Mouse (Mus musculus): ENCODE measurements around the gene Trim9. TPM values are rescaled to one million over a fixed set of nuclear protein-coding genes. Genes with fewer than 3 reads are reported as not detected.

Gene Trim9
- polyA plus RNA-seq, 1 experiment = not detected

DNA sequence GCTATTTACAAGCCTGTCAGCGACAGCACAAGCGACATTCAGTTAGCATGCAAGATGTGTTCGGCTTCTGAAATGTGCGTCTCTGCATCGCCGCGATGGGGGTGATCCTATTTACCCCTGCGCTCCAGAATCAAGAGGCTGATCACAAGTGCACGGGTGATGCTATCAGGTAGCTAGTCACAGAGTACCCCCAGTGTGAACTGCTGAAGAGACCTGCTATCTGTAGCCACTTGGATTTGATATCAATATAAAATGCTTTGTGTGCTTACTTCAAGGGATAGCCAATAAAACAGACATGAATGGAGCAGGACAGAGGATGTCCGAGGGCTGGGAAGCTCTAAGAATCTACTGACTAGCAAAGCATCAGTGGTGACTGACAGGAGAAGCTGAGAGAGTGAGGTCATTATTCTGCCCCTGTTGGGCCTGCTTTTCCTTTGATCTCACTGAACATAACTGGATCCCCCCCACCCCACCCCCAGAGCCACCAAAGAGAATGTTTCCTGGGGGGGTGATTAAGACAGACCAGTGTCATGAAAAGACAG is 97.7 kb downstream of the Trim9 start:
- no peak overlapping the region for H3K27ac ChIP-seq (replicated peaks; ENCODE audit: low read depth, low read length)
- H3K4me3 ChIP-seq (ENCODE audit: insufficient read depth, low read depth, low read length) = no peak overlapping the region
- H3K4me1 ChIP-seq (ENCODE audit: control insufficient read depth, insufficient read depth, insufficient read length, low read length) = no peaks in the 10 kb centered on the region

DNA sequence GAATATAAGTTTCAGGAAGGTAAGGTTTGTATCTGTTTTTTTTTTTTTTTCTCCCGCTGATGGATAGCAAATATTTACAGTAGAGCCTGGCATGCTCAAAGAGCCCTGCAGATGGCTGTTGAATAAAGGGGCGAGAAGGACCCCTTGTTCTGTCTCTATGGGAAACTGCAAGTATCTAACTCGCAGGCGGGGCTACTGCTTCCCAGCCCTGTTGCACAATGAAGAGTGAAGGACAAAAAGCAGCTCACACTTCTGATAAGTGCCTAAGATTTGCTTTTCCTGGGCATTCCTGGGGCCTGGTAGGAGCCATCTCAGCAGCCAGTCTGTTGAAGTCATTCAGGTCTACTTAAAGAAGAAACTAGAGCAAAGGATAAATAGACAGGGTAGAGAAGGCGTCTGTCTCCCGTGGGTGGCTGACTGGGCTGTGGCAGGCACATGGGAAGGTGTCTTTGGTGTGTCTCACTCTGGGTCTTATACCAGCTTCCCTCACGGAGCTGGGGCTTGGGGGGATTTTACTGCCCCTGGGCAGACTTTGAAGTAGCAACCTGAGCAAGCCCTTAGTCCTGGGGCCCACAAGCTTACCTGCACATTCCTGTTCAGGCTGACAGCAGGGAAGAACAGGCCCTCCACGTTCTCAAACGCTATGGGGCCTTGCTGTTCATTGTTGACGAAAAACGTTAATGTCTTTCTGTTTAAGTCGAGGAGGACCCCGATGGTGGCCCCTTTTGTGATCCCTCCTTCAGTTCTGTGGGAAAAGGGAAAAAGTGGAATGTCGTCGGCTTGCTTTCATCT is 99.5 kb downstream of the Trim9 start:
- Histone ChIP-seq H3K4me1 (ENCODE audit: control insufficient read depth, insufficient read depth, insufficient read length, low read length) (no peaks in the 10 kb centered on the region), H3K27ac (replicated peaks; ENCODE audit: low read depth, low read length) (no peak overlapping the region), H3K4me3 (ENCODE audit: insufficient read depth, low read depth, low read length) (no peak overlapping the region)

DNA sequence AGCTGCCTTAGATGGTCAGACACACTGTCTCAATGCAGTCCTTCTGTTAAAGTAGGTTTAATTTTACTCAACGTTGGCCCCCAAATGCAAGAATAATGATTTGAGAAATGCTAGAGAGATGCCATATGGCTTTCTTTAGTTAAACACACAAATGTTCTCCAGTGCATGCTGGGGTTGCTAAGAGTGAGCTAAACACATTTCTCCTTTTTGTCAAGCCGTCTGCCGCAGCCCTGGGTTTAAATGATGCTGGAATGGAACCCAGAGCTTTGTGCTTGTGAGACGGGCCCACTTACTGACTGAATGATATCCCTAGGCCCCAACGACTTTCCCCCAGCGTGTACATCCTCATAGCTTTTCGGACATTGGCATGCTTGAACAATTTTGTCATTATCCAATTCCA is 104.9 kb downstream of the Trim9 start:
- Histone ChIP-seq H3K4me1 (ENCODE audit: control insufficient read depth, insufficient read depth, insufficient read length, low read length) (no peaks in the 10 kb centered on the region), H3K27ac (replicated peaks; ENCODE audit: low read depth, low read length) (no peak overlapping the region), H3K4me3 (ENCODE audit: insufficient read depth, low read depth, low read length) (no peak overlapping the region)

DNA sequence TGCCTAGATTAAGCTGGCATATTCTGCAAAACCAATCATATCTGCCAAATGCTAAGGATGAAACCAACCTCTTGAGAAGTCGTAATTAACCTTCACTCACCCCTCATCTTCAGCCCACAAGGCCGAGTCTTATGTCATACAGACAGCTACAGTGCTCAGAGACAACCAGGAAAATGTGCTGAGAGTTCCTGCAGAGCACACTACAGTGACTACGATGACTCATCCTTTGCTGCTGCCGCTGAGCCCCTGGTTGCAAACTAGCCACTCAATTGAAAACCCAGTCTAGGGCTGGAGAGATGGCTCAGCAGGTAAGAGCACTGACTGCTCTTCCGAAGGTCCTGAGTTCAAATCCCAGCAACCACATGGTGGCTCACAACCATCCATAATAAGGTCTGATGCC is 107.7 kb downstream of the Trim9 start:
- no peaks in the 10 kb centered on the region for H3K4me1 ChIP-seq (ENCODE audit: control insufficient read depth, insufficient read depth, insufficient read length, low read length)
- H3K27ac ChIP-seq (replicated peaks; ENCODE audit: low read depth, low read length) = no peak overlapping the region
- H3K4me3 ChIP-seq (ENCODE audit: insufficient read depth, low read depth, low read length) = no peak overlapping the region

DNA sequence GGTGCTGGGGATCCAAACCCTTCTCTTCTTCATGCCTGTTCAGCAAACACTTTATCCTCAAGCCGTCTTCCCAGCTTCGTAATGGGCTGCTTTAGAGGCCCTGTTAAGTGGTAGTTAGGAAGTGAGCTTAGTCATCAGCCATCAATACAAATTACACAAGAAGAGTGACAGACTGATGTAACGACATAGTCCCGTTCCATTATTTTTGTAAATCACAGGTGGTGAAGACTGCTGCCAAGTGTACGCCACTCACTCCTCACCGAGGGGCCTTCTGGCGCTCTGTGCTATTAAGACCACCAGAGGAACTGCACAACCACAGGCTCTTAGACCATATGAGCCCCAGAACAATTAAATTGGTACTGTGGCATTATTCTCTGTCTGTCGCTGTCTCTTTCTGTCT is 108.8 kb downstream of the Trim9 start:
- H3K4me3 ChIP-seq (ENCODE audit: insufficient read depth, low read depth, low read length) = no peak overlapping the region
- no peak overlapping the region for H3K27ac ChIP-seq (replicated peaks; ENCODE audit: low read depth, low read length)
- H3K4me1 ChIP-seq (ENCODE audit: control insufficient read depth, insufficient read depth, insufficient read length, low read length) = no peaks in the 10 kb centered on the region; the same call in 1 of the 2 replicates

DNA sequence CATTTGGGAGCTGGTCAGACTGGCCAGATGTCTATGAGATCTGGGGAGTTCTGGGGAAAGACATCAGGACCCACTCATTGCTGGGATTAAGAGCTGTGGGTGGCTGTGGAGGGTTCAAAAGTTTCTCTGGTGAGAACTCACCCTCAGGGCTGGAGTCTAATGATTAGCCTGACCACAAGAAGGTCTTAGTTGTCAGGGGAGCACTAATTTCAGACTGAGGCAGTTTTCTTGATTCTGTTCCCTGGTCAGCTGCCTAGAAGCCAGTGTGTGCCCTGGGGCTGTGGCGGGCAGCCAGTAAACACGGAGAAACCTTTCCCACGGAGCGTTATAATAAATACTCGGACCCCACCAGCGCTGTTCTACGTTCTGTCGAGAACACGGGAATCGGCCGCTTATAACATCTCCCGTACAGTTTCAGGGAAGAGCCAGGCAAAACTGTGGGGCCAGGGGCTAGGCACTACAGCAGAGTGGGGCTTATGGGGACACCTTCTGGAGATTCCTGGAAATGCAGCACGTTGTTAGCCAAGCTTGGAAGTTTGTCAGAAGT is 112.4 kb downstream of the Trim9 start:
- peaks cover 8% of the 10 kb centered on the region for H3K4me1 ChIP-seq (ENCODE audit: control insufficient read depth, insufficient read depth, insufficient read length, low read length)
- peak overlapping the region; percentile 74 for H3K4me3 ChIP-seq (ENCODE audit: insufficient read depth, low read depth, low read length)
- peak overlapping the region; percentile 76; the same call in 1 of the 2 replicates for H3K27ac ChIP-seq (replicated peaks; ENCODE audit: low read depth, low read length)

DNA sequence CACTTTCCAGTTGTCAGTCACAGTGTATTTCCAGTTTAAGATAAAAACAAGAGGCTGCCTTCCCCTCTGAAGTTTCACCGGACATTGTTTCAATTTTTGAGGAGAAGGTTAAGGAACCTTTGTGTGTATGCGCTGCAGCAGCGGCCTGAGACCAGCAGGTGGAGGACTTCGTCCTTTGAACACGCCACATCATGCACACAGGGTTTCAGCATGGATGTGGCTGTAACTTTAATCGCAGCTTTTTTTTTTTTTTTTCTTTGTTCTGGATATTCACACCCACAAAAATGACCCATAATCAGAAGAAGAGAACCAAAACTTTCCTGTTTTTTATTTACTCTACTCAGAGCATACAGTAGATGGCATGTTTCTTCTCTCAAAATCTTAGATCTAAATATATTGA is 113.0 kb downstream of the Trim9 start:
- H3K4me3 ChIP-seq (ENCODE audit: insufficient read depth, low read depth, low read length) = no peak overlapping the region
- H3K4me1 ChIP-seq (ENCODE audit: control insufficient read depth, insufficient read depth, insufficient read length, low read length) = peaks cover 8% of the 10 kb centered on the region
- no peak overlapping the region for H3K27ac ChIP-seq (replicated peaks; ENCODE audit: low read depth, low read length)

DNA sequence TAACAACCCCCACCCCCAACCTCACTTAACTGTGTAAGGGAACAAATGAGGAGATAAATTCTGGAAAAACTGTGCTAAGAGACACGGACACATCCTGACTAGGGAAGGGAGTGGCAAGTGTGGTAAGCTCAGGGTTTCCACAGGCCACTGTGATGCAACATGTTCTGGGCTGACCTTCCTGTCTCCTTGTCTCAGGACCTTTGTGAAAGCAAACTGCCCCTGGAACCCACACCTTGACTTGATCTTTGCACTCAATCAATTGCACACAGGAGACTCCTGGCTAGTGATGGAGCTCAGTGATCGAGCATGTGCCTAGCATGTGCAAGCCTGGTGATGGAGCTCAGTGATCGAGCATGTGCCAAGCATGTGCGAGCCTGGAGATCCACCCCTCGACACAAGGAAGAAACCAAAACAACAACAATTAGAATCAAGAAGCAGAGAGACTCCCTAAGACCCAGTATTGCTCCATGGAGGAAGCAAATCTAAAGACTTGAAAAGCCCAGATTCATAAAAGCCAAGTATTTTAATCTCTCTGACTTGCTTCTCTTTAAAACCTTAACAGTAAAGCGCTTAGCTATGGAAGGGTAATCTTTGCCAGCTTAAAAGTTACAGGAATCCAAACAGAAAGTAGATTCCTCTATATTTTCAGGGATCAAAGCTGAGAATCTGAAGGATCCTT is 113.6 kb downstream of the Trim9 start:
- Histone ChIP-seq H3K4me1 (ENCODE audit: control insufficient read depth, insufficient read depth, insufficient read length, low read length) (peaks cover 8% of the 10 kb centered on the region), H3K27ac (replicated peaks; ENCODE audit: low read depth, low read length) (no peak overlapping the region), H3K4me3 (ENCODE audit: insufficient read depth, low read depth, low read length) (no peak overlapping the region)

DNA sequence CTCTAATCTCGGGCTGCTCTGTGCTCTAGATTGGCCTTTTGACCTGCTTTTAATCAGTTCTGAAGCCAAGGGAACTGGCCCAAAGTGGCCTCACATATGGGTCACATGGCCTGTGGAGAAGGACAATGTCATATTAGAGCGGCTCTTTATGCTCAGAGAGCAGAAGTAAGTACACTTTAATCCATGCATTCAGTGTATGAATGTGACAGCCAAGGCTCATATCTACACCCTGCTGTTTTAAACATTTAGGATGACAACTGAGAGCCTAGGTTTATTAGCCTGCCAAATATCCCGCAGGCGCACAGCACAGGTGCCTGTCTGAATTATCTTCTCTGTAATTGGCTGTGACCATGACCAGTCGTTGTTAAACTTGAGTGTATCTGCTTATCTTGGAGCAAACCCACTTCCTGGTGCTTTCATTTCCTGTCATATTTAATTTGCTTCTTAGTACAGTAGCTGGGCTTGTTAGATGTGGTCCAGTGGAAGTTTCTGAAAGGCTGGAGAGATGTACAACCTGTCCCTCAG is 115.3 kb downstream of the Trim9 start:
- H3K4me1 ChIP-seq (ENCODE audit: control insufficient read depth, insufficient read depth, insufficient read length, low read length) = peaks cover 8% of the 10 kb centered on the region
- 0 out of 2 replicates have a peak overlapping the region, but pooled peaks have one; percentile 47 for H3K27ac ChIP-seq (replicated peaks; ENCODE audit: low read depth, low read length)

DNA sequence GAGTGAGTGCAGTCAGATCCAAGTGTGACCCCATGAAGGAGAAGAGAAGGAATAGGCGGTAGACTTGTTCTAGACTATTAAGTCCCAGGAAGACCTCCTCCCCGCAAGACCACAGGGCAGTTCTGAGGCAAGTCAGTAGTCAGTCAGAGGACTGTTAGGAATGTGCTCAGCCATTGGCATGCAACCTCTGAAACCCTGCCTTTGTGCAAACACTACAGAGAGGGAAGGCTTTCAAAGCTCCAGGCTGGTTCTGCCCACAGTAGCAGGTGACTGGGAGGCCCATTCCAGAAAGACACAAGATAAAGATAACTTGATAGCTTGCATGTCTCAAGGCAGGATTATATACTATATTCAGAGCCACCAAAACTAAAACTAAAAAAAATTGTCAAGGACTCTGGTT is 116.1 kb downstream of the Trim9 start, which contains the start of gene Pygl:
Gene Pygl (minus strand): TSS at position 195 of the 400 bp plus-strand sequence.
- peak within 1 kb of the TSS; percentile 47 for H3K27ac ChIP-seq (replicated peaks; ENCODE audit: low read depth, low read length)
- H3K4me3 ChIP-seq (ENCODE audit: insufficient read depth, low read depth, low read length) = no peak within 1 kb of the TSS

More for the DNA sequence above, 115.3 kb downstream of the Trim9 start:
- no peak overlapping the region for H3K4me3 ChIP-seq (ENCODE audit: insufficient read depth, low read depth, low read length)

DNA sequence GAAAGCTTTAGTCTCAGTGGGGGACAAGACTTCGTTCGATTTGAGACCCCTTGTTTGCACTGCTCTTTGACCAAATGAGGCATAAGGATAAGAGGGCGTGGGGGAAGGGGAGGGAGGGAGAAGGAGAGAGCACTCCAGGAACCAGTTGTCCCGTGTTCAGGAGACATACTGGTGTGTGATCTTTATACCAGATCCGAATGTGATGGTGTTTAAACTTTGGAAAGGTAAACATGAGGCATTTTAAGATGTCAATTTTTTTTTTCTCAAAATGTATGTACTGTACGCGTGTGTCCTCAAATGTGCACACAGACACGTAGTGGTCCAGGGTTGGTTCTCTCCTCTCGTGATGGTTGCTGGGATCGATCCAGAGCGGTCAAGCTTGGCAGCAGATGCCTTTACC is 119.3 kb downstream of the Trim9 start:
- Histone ChIP-seq H3K4me1 (ENCODE audit: control insufficient read depth, insufficient read depth, insufficient read length, low read length) (peaks cover 8% of the 10 kb centered on the region), H3K4me3 (ENCODE audit: insufficient read depth, low read depth, low read length) (peak overlapping the region; percentile 72), H3K27ac (replicated peaks; ENCODE audit: low read depth, low read length) (peak overlapping the region; percentile 84)

More for the DNA sequence above, 116.1 kb downstream of the Trim9 start, which contains the start of gene Pygl:
- peaks cover 8% of the 10 kb centered on the region for H3K4me1 ChIP-seq (ENCODE audit: control insufficient read depth, insufficient read depth, insufficient read length, low read length)

DNA sequence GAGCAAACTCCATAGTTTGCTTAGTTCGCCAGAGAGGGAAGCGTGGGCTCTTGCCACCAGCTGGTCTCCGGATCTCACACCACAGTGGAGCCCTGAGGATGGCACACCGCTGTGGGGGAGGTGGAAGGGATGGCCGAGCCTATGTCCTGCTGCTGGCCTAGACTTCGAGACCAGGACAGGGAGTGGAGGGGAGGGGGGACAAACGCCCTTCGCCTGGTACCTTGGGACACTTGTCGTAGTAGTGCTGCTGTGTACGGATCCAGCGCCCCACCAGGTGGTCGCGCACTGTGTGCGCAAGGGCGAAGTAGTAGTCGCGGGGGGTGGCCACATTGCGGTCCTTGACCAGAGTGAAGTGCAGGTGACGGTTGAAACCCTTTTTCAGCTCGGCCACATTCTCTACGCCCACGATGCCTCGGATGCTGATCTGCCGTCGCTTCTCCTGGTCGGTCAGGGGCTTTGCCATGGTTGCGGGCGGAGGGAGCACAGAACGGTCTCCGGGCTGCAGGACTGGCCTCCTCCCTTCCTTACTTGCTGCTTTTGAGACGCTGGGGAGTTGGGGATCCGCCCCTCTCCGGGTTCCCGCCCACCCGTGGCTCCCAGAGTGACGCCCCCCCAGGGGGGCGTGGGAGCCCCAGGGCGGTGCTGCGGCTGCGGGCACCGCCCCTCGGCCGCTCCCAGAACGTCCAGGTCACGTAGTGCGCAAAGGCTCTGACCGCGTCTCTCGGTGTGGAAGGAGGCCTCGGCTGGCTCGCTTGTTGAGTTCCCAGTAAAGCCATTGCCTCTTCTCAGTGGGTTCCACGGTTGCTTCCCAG is 120.1 kb downstream of the Trim9 start:
- Histone ChIP-seq H3K4me1 (ENCODE audit: control insufficient read depth, insufficient read depth, insufficient read length, low read length) (peaks cover 8% of the 10 kb centered on the region), H3K4me3 (ENCODE audit: insufficient read depth, low read depth, low read length) (peak overlapping the region; percentile 72), H3K27ac (replicated peaks; ENCODE audit: low read depth, low read length) (peak overlapping the region; percentile 84)

DNA sequence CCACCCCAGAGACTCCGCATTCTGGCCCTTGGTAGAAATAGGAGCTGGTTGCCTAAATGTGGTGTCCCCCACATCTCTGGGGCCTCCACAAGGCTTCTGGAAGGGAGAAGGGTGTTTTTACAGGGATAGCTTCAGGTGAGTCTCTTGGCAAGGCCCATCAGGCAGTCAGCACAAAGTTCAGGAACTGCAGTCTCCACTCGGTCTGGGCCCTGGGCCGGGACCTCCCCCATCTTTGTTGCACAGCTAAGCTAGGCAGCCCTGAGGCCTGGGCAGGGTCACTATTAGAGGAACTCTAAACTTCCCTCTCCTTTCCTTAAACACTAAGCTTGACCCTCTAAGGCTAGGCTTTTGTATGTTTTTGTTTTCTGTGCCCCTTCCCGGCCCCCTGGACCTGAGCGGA is 120.8 kb downstream of the Trim9 start:
- Histone ChIP-seq H3K4me1 (ENCODE audit: control insufficient read depth, insufficient read depth, insufficient read length, low read length) (peaks cover 7% of the 10 kb centered on the region), H3K27ac (replicated peaks; ENCODE audit: low read depth, low read length) (peak overlapping the region; percentile 61; the same call in 1 of the 2 replicates), H3K4me3 (ENCODE audit: insufficient read depth, low read depth, low read length) (peak overlapping the region; percentile 72)

DNA sequence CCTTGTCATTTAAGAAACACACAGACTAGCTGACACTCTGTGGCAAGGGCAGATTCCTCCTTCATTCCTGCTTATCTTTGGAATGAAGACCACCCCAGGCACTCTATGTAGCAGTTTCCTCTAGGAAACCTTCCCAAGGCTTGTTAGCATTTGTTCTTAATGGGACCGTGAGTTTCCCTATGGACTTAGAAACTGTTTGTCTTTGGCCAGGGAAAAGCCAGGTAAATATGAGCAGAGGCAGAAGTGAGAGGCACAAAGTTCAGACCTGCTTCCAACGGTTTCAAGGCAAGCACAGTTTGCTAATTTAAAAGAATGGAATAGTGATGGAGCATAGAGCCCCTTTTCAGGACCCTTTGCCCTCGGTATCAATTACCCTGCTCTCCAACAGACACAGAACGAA is 124.1 kb downstream of the Trim9 start:
- Histone ChIP-seq H3K4me1 (ENCODE audit: control insufficient read depth, insufficient read depth, insufficient read length, low read length) (no peaks in the 10 kb centered on the region; the same call in 1 of the 2 replicates), H3K27ac (replicated peaks; ENCODE audit: low read depth, low read length) (no peak overlapping the region), H3K4me3 (ENCODE audit: insufficient read depth, low read depth, low read length) (no peak overlapping the region)

Measured in brown adipose tissue, adult 24 weeks (tissue).